Mouse (Mus musculus) forebrain, embryonic 13.5 days (tissue): ENCODE measurements around the gene Larp4. TPM values are rescaled to one million over a fixed set of nuclear protein-coding genes. Genes with fewer than 3 reads are reported as not detected.

Experiments used
- ATAC-seq: fragments of 200-750 bp; cut with Nextera tagmentation; 2 replicates; pipeline ENCODE4 v1.8.0; 2017
- H3K27ac ChIP-seq: fragments of 300-500 bp; sonication (generic); 2 replicates; pipeline ENCODE4 v1.5.1; 2015; ENCODE audit warnings: inconsistent platforms, mild to moderate bottlenecking, moderate library complexity
- H3K27me3 ChIP-seq: fragments of 300-500 bp; sonication (generic); 2 replicates; pipeline ENCODE4 v1.6.1; 2015; ENCODE audit warnings: mild to moderate bottlenecking, inconsistent platforms
- H3K36me3 ChIP-seq: fragments of 300-500 bp; sonication (generic); 2 replicates; pipeline ENCODE4 v1.6.1; 2015; ENCODE audit warnings: mild to moderate bottlenecking, inconsistent platforms; ENCODE audit not compliant: poor library complexity, severe bottlenecking
- H3K4me1 ChIP-seq: fragments of 300-500 bp; sonication (generic); 2 replicates; pipeline ENCODE4 v1.6.1; 2015; ENCODE audit warnings: inconsistent platforms
- H3K4me2 ChIP-seq: fragments of 300-500 bp; sonication (generic); 2 replicates; pipeline ENCODE4 v1.6.1; 2015; ENCODE audit warnings: inconsistent platforms, mild to moderate bottlenecking, moderate library complexity
- H3K4me3 ChIP-seq: fragments of 300-500 bp; sonication (generic); 2 replicates; pipeline ENCODE4 v1.5.1; 2015; ENCODE audit warnings: mild to moderate bottlenecking, inconsistent platforms
- H3K9ac ChIP-seq: fragments of 300-500 bp; sonication (generic); 2 replicates; pipeline ENCODE4 v1.6.1; 2015; ENCODE audit warnings: mild to moderate bottlenecking, inconsistent platforms
- H3K9me3 ChIP-seq: fragments of 300-500 bp; sonication (generic); replicated peaks from 2 replicates; pipeline ENCODE4 v1.6.1; 2016; ENCODE audit warnings: inconsistent platforms
- WGBS: fragments of 180-500 bp; shearing (Covaris S2); methylation state at CpG from one replicate; pipeline ENCODE4 v1.1.7; 2015; 5-methylcytosine and 5-hydroxymethylcytosine counted together
- polyA plus RNA-seq: library from polyadenylated mRNA; unstranded; fragments of >200 nt; fragmentation: Nextera tagmentation; extraction: Ambion mirVana; gene quantifications from 2 replicates; pipeline ENCODE4 v1.2.1, GENCODE M21; 2015

Larp4 gene
- polyA plus RNA-seq, 1 experiment from 2014 or later: 29.2 TPM

- Histone ChIP-seq H3K9ac (no peak overlapping the region), H3K4me3 (no peak overlapping the region), H3K27me3 (no peaks in the 10 kb centered on the region), H3K9me3 (no peaks in the 10 kb centered on the region), H3K27ac (no peak overlapping the region), H3K4me2 (no peak overlapping the region), H3K4me1 (peaks cover 37% of the 10 kb centered on the region; the same call in 1 of the 2 replicates), H3K36me3 (no peaks in the 10 kb centered on the region)
- ATAC-seq: no peak
- 94% methylated on average over 13 of the region's 13 CpGs for whole genome bisulfite sequencing
Observed at GRCm38 (mm10) chr15:100063229-100063773, 93.4 kb downstream of the Larp4 start.

Other genes with a start within 250 kb of the Larp4 start
- 177 and 190 TPM in 2 replicates for gene Cox14, start 244.4 kb upstream of the Larp4 start, polyA plus RNA-seq
- 62.6 and 67.2 TPM in 2 replicates for gene Cers5, start 197.2 kb upstream of the Larp4 start, polyA plus RNA-seq
- 33.5 and 37.5 TPM in 2 replicates for gene Lima1, start 94.6 kb upstream of the Larp4 start, polyA plus RNA-seq
- not detected in 2 replicates for gene Fam186a, start 3.0 kb upstream of the Larp4 start, polyA plus RNA-seq
- gene Dip2b, start 68.6 kb downstream of the Larp4 start, polyA plus RNA-seq: 18.8 and 20.3 TPM in 2 replicates